Mouse (Mus musculus): ENCODE results near the gene Hist1h2bn.

GRCm38 (mm10) chr13:21783255-21783617 lies 29.3 kb downstream of the Hist1h2bn start, which contains the start of gene Hist1h3i:
- TF ChIP-seq CTCF (IDR thresholded peaks at IDR 0.05) (no peak), EP300 (IDR thresholded peaks at IDR 0.05) (no peak)
